Mouse (Mus musculus) testis, adult 2 months (tissue): ENCODE data around the gene Wasf2. TPM values are rescaled to one million over a fixed set of nuclear protein-coding genes. Genes with fewer than 3 reads are reported as not detected.
"Not testable (repeated sequence)": the region's sequence is repeated elsewhere in the genome, so short reads cannot be mapped to it uniquely, and the experiment has no call there.

ENCODE experiments used
- H3K27ac ChIP-seq: fragments of 200-500 bp; 2 replicates; pipeline ENCODE4 v1.5.1; 2012; ENCODE audit warnings: low read depth, low read length; ENCODE audit not compliant: control insufficient read depth, insufficient read depth
- H3K27me3 ChIP-seq: fragments of 200-500 bp; 2 replicates; pipeline ENCODE4 v1.6.1; 2012; ENCODE audit warnings: mild to moderate bottlenecking, low read length, moderate library complexity; ENCODE audit not compliant: control insufficient read depth, insufficient read depth
- H3K36me3 ChIP-seq: fragments of 200-500 bp; 2 replicates; pipeline ENCODE4 v1.6.1; 2012; ENCODE audit warnings: mild to moderate bottlenecking, low read length; ENCODE audit not compliant: control insufficient read depth, insufficient read depth
- H3K4me1 ChIP-seq: fragments of 200-500 bp; 2 replicates; pipeline ENCODE4 v1.6.1; 2012; ENCODE audit warnings: low read length; ENCODE audit not compliant: control insufficient read depth, insufficient read depth
- H3K4me3 ChIP-seq: fragments of 200-500 bp; 2 replicates; pipeline ENCODE4 v1.5.1; 2012; ENCODE audit warnings: low read depth, mild to moderate bottlenecking, low read length, moderate library complexity, mixed read lengths; ENCODE audit not compliant: control insufficient read depth
- CTCF ChIP-seq: fragments of 200-500 bp; IDR thresholded peaks from 2 replicates; pipeline ENCODE4 v1.5.1; 2012; ENCODE audit warnings: low read depth, mild to moderate bottlenecking, inconsistent platforms, low read length, moderate library complexity; ENCODE audit not compliant: control insufficient read depth, insufficient read depth, insufficient replicate concordance
- POLR2A ChIP-seq: fragments of 200-500 bp; IDR thresholded peaks from 2 replicates; pipeline ENCODE4 v1.6.1; 2012; ENCODE audit warnings: low read depth, mild to moderate bottlenecking, inconsistent platforms, low read length, moderate library complexity; ENCODE audit not compliant: control insufficient read depth
- polyA plus RNA-seq: library from polyadenylated mRNA; depleted of rRNA; stranded (reverse); fragments of >200 nt; gene quantifications from 2 replicates; pipeline ENCODE4 v1.2.3, GENCODE M21; 2012

Gene Wasf2
- polyA plus RNA-seq, 1 experiment, result 156 TPM

- TF ChIP-seq POLR2A (no peak), CTCF (no peak)
- Histone ChIP-seq H3K4me3 (no peak overlapping the region), H3K4me1 (peaks cover 5% of the 10 kb centered on the region; the same call in 1 of the 2 replicates), H3K27ac (peak overlapping the region; percentile 51; the same call in 1 of the 2 replicates), H3K27me3 (no peaks in the 10 kb centered on the region), H3K36me3 (no peaks in the 10 kb centered on the region)
Observed at GRCm38 (mm10) chr4:133093056-133093455, 37.2 kb upstream of the Wasf2 start.

- no peak overlapping the region for H3K4me3 ChIP-seq
- H3K27ac ChIP-seq, result peak overlapping the region; percentile 51
- no peaks in the 10 kb centered on the region for H3K27me3 ChIP-seq
Observed at GRCm38 (mm10) chr4:133093481-133094033, 36.7 kb upstream of the Wasf2 start.

GRCm38 (mm10) chr4:133094255-133094654 lies 36.0 kb upstream of the Wasf2 start:
- no peaks in the 10 kb centered on the region for H3K36me3 ChIP-seq
- no peak overlapping the region; the same call in 1 of the 2 replicates for H3K27ac ChIP-seq
- no peaks in the 10 kb centered on the region for H3K27me3 ChIP-seq
- TF ChIP-seq POLR2A (no peak), CTCF (no peak)
- peaks cover 5% of the 10 kb centered on the region; the same call in 1 of the 2 replicates for H3K4me1 ChIP-seq
- no peak overlapping the region for H3K4me3 ChIP-seq

More at GRCm38 (mm10) chr4:133093481-133094033, 36.7 kb upstream of the Wasf2 start:
- TF ChIP-seq CTCF (no peak), POLR2A (no peak)
- H3K36me3 ChIP-seq, result no peaks in the 10 kb centered on the region
- H3K4me1 ChIP-seq, result peaks cover 5% of the 10 kb centered on the region; the same call in 1 of the 2 replicates

GRCm38 (mm10) chr4:133094936-133095733 lies 35.2 kb upstream of the Wasf2 start:
- Histone ChIP-seq H3K27me3 (no peaks in the 10 kb centered on the region), H3K4me1 (peaks cover 5% of the 10 kb centered on the region; the same call in 1 of the 2 replicates)

GRCm38 (mm10) chr4:133095734-133096065 lies 34.6 kb upstream of the Wasf2 start:
- H3K36me3 ChIP-seq, H3K27me3 ChIP-seq, H3K4me3 ChIP-seq, H3K4me1 ChIP-seq: not testable (repeated sequence)
- peak overlapping the region; percentile 76 for H3K27ac ChIP-seq

More at GRCm38 (mm10) chr4:133094936-133095733, 35.2 kb upstream of the Wasf2 start:
- no peaks in the 10 kb centered on the region for H3K36me3 ChIP-seq
- H3K4me3 ChIP-seq, result no peak overlapping the region
- H3K27ac ChIP-seq, result peak overlapping the region; percentile 76
- no peak for TF ChIP-seq CTCF
- peak; percentile 34; the same call in 1 of the 2 replicates for TF ChIP-seq POLR2A

- not testable (repeated sequence) for H3K27me3 ChIP-seq, H3K36me3 ChIP-seq, H3K4me3 ChIP-seq, H3K4me1 ChIP-seq
- 0 out of 2 replicates have a peak overlapping the region, but pooled peaks have one; percentile 44 for H3K27ac ChIP-seq
Observed at GRCm38 (mm10) chr4:133096671-133097070, 33.6 kb upstream of the Wasf2 start.

GRCm38 (mm10) chr4:133101751-133102150 lies 28.6 kb upstream of the Wasf2 start:
- no peaks in the 10 kb centered on the region for H3K36me3 ChIP-seq
- no peak for TF ChIP-seq POLR2A
- no peak for TF ChIP-seq CTCF
- no peak overlapping the region for H3K4me3 ChIP-seq
- no peaks in the 10 kb centered on the region for H3K27me3 ChIP-seq
- H3K27ac ChIP-seq, result no peak overlapping the region
- peaks cover 10% of the 10 kb centered on the region for H3K4me1 ChIP-seq
